Mouse (Mus musculus) cerebellum, postnatal 14 days (tissue): ENCODE measurements around the gene 9630041A04Rik.

Experiments used
- DNase-seq, 2 experiments: peaks; one replicate each; pipeline ENCODE4 v3.0.0; 2021; ENCODE audit warnings: mixed read lengths in 2 of 2

Gene 9630041A04Rik

DNA sequence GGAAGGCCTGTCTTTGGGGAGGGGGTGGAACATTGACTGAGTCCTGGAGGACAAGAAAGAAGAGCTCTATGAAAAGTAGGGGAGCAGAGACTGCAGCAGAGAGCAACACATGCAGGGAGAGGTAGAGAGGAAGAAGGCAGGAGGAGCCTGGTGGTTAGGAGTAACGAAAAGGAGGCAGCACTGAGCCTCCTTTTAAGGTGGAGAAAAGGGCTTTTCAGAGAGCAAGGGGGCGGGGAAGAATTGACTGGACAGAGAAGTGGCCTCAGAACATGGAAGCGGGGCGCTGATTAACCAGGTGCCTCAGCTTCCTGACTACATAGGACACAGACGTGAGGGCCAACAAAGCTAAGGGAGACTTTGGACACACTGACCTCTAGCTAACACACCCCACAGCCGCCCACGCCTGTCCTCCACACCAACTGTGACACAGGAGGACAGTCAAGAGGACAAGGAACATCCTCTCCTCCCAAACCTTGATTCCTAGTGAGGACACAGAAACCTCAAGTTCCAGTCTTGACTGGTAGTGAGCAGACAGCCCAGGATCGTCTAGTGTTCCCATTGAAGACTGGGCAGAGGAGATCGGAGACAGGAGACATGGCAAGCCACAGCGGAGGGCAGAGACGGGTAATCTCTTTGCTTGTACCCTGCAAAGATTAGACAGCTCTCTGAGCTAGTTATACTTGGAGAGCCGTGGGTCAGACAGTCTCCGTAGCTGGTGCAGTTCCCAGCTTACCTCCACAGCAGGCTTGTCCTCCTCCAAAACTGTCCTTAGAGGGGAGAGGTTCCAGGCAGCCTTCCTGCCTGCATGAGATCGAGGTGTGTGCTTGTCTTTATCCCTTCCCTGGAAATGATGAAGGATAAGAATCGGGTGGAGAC is at the start of gene 9630041A04Rik:
TSS of gene 9630041A04Rik (plus strand) at position 246 of the 876 bp plus-strand sequence.
- DNase-seq = peak; percentile 47 to 62

DNA sequence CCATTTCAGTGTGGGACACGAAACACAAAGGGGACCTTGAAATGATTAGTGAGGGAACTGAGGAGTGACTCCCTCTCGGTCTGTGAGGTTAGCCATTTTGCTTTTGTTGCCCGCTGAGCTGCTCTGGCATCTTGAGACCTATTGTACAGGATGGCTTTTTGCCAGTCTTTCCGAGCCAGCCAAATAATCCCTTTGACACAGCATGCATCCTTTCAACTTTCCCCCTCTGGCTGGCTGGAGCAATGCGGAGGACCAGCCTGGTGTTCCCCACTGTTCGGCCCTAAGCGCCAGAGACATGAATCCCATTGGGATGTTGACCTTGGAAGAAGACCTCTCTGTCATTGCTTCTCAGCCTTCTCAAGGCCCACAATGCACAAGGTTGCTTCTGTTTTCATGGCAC is 37.7 kb upstream of the 9630041A04Rik start:
- peak; percentile 22 to 38 for DNase-seq

DNA sequence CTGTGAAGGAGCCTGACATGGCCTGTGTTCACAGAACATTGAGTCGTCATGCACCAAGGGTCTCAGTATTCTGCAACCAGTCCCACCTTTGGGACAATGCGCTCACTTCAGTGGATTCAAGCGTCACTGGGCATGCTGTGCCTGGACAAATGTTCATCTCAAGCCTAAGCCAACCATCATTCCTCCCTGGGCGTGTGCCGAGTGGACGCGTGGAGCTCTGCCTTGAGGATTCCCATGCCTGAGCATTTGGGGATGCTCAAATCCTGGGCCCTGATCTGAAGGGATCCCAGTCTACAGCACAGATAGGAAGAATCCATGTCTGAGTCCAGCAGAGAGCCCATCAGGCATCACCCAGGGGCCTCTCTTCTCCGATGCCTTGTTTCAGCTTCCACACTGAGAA is 36.0 kb upstream of the 9630041A04Rik start:
- peak; percentile 75 to 79 for DNase-seq

DNA sequence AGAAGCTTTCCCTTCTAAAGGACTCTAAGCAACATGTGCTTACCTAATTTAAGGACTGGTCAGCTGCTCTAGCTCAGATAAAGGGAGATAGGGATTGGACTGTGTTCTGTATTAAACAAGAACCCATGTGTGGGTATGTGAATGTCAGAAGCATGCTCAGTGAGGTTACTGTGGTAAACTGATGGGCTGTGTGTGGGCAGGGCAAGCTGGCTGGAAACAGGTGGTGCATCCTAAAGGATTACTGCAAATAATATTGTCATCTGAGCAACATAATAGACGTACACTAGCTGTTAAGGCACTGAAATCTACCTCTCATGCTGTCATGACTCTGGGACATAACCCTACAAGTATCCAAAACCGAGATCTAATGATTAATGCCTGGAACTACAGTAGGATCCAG is 28.0 kb upstream of the 9630041A04Rik start:
- DNase-seq = no peak

DNA sequence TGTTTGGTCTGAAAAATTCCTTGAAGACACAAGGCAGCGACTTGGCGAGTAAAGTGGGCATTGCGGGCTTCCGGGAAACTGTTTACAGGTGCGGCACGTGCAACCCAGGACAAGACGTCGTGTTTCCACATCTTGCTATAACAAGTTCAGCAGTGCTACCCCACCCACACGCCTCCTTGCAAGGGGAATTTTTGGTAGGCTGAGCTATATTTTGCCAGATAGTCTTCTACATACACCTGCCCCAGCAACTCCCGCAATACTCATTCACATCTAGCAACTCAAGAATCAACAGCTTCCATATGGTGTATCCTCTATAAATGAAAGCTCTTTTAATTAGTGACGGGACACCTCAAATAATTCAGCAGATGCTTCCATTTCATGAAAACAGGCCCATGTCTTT is 20.5 kb upstream of the 9630041A04Rik start:
- DNase-seq = no peak

DNA sequence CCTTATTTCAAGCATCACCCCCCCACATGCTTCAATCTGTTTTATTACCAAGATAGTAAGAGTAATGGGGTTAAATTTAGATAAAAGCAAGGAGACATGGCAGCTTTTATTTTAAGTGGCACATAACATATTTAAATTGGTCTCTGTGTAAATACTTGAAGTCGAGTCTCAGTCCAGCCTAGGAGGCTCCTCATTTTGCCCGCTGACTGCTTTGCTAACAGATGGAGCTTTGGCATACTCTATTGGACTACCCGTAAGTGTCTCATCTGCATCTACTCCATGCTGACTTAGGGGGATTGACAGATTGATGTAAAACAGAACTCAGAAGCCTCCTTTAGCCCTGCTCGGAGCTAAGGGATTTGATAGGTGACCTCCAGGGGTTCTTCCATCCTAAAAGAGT is 17.7 kb upstream of the 9630041A04Rik start:
- DNase-seq = peak in 1 of 2 experiments; percentile 52

DNA sequence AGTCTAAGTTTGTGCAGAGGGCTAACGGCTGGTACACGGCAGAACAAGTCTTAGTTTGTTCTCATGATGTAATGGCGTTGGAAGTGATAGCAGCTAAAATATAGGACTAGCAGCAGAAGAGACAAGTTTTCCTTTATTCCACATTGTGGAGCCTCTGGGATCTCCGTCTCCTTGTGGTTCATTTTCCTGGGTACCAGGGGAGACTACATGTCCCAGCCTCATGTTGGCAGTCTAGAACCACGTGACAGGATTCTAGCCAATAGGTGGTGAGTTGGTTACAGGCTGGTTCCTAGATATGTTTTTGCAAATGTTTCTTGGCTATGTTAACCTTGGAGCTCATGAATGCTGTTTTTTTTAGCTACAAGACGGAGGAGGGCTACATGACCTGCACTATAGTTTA is 15.9 kb upstream of the 9630041A04Rik start:
- no peak for DNase-seq

DNA sequence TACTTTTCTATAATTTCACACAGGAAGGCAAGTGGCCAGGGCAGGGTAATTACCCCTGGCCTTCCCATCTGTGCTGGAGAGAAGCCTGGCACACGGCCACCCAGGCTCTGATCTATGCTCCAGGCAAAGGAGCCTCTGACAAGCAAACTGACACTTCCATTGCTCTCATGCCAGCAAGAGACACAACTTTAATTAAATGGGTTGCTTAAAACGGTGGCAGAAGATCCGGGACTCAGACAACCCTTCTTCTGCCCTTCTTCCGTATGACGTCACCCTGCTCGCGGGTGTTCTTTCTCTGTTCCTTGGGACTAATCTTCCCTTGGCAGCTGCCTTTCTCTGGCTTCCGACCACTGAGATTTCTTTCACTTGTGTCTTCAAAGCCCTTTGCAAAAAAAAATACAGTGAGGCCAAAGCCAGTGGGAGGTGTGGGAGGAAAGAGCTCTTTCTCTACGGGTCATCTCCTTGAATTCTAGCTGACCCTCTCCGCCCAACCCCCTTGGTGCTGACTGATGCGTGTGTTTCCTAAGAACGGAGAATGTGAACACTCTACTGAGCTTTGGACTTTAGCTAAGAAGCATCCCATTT is 932 bp downstream of the 9630041A04Rik start:
- peak; percentile 93 to 94 for DNase-seq

DNA sequence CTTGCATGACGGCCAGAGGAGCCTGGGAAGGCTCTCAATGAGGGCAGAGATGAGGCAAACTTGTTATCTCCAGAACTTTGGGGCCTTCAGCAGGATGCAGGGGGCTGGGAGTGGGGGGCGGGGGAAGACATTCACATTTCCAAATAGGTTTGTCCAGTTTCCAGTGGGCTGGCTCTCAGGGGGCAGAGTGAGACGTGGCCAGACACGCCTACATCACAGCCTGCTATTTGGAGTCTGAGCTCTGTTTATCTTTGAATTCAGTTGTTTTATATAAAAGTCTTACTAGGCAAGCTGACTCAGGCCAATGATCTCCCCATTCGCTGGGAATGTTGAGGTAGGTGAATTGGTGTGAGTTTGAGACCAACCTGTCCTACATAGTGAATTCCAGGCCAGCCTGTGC is 1.5 kb downstream of the 9630041A04Rik start:
- DNase-seq = peak; percentile 43

DNA sequence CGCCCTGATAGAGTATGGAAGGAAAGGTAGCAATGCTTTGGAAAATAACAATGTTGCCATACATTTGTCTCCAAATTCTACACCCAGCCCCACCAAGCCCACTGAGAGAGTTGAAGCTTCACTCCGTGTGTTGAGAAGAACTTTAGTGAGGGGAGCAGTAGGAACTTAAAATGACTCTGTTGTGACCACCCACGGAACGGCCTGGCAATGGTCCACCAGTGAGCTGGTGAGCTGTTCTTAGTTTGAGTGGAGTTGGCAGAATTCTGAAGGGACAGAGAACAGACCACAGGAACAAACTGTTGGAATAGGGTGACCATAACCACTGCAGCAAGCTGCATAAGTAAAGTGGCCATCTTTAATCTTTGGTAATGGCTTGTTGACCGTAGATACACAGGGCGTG is 7.0 kb downstream of the 9630041A04Rik start:
- DNase-seq = peak in 1 of 2 experiments; percentile 26

DNA sequence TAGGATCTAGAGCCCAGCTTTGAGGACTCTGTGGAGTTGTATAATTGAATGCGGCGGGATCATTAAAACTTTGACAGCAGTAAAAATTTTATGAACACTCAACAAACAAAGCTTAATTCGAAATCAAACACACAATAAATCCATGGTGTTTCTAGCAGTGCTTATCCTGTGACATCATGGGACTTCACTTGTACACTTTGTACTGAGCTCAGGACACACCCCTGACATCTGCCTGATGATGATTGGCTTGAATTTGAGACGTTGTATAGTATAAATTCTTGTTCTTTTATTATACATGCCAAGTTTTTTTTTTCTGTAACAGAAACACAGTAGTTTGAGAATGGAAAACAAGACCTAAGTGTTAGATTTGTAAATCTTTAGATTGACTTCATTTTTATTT is 8.4 kb downstream of the 9630041A04Rik start:
- no peak for DNase-seq

DNA sequence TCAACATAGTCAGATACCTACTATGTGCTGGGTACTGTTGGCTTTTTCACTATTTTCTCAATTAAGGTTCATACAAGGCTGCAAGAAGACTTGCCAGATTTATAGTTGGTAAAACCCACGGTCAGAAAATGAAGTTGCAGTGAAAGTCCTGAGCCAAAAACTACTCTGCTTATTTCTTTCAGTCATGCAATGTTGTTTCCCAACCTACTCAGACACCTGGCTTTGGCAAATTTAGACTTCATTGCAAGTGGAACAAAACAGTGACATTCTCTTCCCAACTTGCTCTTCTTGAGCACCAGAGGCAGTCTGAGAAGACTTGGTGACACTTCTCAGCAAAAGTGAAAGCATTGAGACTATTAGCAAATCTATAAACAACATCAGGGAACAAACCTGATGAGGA is 13.7 kb downstream of the 9630041A04Rik start:
- no peak for DNase-seq

DNA sequence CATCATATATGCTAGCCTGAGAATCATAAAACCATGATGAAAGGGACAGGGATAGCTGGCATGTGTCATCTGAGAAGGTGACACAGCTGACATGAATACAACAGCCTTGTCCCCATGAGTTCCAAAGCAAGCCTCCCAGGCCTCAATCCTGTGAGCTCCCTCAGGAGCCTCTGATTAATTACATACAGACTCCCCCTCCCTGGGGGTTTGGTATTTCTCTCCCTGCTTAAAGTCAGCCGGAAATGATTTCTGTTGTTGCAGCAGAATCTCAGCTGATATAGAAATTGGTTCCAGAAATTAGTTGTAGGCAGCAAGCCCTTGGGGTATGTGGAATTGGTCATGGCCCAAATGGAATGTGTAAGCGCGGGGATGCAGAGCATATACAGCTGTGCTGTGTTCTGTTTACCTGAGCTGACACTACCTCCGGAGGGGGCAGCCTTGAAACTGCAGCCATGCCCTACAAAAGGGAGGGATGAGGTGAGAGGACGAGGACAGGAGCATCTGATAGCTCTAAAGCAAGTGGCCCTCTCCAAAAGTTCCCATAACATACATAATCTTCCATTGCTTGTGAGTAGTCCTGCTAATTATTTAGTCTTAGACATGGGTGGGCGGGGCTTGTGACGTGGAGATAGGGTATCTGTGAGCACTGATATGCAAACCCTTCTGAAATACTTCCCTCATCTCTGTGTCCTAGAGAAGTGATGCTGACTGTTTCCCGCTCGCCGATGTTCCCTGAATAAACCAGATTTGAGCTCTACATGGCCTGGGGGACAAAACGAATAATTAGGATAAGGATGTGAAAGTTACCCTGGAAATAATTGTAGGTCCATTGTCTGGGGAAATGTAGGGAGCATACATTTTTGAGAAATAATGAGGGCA is 15.7 kb downstream of the 9630041A04Rik start:
- no peak for DNase-seq

DNA sequence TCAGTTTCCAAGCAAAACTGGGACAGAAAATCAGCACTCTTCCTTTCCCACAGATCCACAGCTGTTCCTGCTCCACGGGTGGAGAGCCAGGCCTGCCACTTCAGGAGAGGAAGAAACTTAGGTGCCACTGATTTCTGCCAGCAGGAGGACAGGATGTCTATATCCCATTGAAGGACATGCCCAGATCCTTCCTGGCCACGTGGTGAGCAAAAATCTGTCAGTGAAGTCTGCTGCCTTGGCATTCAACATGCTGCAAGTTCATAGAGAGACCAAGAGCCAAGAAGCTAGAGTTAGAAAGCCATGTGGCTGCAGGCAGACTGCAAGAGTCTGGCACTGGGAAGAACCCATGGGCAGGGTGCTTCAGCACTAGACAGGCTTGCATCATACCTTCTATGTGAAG is 21.7 kb downstream of the 9630041A04Rik start:
- DNase-seq = peak; percentile 81 to 89

DNA sequence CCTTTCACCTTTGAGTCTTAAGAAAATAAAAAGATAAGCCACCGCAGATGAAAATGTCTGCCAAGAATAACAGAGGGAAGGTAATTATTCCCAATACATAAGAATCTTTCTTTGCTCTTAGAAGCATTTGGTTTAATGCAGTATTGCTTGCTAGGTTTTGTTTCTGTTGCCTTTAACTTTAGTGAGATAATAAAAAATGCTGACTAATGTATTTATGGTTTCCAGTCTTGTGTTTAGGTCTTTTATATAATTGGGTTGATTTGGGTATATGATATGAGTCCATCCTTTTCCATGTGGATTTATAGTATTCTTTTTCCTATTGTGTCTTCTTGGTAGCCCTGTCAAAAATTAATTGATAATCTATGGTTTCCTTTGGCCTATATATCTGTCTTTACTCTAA is 36.2 kb downstream of the 9630041A04Rik start:
- no peak for DNase-seq

DNA sequence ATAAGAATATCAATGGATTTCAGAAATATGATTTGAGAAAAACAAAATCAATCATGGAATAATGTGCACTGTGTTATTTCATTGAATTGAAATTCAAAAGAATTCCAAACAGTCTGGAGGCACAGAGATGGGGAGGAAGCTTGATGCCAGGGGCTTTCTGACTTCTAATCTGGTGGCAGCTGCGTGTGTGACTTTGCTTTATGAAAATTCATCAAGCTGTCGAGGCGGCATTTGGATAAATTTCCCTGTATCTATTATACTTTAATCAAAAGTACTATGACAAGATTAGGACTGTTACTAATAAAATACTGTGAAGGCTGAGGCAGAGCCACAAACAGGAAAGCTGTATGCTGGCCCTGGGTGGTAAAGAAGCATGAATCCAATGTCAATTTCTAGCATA is 41.8 kb downstream of the 9630041A04Rik start:
- no peak for DNase-seq

DNA sequence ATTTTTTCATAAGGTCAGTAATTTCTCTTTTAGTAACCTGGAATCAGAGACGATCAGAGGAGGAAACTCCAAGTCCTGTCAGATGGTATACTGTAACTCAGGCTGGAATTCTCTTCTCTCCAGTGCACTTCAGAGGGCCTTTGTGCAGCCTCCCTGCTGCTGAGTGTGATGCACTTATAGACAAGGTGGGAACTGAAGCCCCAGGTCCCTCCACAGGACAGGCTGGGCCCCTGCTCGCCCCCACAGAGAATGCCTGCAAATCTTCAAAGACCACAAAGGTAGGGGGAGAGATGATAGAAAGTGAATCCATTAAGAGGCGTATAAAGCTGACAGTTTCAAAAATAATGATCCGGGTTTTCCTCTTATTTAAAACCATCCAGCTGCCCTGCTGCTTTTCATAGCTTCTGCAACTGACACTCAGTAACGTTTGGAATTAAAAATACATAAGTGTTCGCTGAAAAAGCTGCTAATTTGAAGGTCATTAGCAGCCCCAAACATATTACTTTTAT is 46.2 kb downstream of the 9630041A04Rik start:
- no peak for DNase-seq

DNA sequence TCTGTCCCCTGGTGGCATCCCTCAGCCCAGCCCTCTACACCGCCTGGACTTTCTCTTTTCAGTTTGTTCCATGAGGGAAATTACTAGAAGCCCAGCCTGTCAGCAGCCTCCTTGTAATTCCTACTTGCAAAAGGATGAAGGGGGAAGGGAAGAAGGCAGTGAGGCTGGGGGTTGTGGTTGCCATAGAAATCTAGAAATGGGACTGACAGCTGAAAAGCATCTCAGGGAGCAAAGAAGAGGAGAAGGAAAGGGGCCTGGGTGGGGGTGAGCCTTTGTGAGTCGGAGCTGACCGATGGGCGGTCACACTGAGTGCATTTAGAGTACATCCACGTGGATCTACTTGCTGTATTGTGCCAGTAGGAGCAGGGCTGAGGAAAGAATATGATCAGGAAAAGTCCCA is 47.2 kb downstream of the 9630041A04Rik start:
- no peak for DNase-seq

DNA sequence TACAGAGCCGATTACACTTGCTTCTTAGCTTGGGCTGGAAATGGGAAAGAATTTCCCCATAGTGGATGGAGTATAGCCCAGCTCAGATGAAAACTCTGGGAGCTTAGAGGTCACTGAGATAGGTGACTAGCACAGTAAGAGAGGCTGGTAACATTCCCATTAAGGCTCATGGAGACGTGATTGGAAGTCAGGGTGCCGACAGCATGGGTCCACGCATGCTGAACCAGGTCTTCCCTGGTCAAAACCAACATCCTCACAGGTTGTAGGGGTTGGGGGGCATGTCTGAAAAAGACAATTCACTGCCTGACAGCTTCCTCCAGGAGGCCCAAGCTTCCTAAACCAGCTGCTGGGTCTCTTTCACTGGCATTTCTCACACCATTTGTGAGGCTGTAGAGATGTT is 47.9 kb downstream of the 9630041A04Rik start:
- DNase-seq = no peak

DNA sequence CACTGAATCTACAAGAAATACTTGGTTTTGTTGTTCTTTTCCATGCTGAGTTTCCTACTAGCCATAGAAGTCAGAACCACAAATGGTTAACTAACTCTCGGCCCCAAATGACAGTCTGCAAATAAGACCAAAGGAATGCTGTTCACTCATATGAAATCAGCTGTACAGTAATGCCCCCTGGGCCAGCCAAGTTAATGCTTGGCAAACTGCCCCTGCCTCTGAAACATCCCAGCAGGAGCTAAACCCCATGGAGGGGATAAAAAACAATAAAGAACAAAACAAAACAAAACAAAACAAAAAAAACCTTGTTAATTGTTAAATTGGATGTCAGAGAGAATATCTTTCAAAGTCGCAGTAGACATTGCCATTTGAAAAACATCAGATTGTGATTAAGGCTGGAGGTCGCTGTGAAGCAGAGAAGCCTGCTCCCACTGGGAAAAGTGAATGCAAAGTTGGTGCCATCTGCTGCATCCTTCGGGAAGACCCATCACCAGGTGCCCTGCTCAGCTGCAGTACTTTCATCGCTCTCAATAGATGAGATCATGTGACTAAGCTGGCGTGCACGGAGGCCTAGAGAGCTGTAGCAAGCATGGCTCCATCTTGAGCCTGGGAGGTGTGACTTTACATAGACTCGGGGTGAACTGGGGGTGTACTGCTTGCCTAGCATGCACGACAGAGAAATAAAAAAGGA is 49.7 kb downstream of the 9630041A04Rik start:
- DNase-seq = peak in 1 of 2 experiments; percentile 44

DNA sequence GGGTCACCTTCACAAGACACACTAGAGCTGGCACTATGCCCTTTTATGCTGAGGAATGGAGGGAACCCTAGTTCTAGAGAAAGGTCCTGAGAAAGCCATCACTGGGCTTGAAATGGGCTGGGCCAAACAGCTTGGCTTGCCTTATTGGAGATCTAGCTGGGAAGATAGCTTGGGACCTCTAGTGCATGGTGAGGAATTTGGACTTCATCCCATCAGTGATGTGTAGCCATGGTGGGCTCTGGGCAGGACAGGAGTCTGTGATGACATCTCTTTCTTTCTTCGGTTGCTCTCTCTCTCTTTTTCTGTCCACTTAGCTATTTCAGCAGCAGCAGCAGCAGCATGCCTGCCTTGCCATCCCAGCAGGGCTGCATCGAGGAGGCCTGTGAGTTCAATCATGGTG is 53.4 kb downstream of the 9630041A04Rik start:
- no peak for DNase-seq

DNA sequence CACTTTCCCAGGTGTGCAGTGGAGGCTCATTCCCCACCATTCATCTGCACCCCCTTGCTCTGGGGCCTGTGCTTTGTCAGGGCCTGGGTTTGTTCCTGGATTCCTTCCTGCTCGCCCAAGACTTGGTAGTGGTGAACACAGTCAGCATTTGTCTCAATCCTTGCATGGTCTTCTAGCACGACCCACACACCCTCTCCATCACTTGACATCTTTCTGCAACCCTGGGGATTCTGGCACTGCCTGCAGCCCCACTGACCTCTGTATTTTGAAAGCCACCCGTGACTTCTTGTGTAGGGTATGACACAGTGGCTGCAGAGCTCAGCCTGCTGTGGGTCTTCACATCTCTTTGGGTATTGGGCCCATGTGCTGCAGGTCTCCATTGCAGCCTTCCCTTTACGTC is 57.1 kb downstream of the 9630041A04Rik start:
- DNase-seq = peak in 1 of 2 experiments; percentile 4
